Mouse (Mus musculus) myocyte (in vitro differentiated cells): ENCODE measurements around the gene Btbd16. TPM values are rescaled to one million over a fixed set of nuclear protein-coding genes. Genes with fewer than 3 reads are reported as not detected.

Experiments used
- H3K27me3 ChIP-seq: one replicate; pipeline ENCODE4 v1.6.1; 2011; ENCODE audit not compliant: control insufficient read depth, insufficient read depth, insufficient read length
- H3K36me3 ChIP-seq: one replicate; pipeline ENCODE4 v1.6.1; 2011; ENCODE audit not compliant: control insufficient read depth, insufficient read depth
- H3K4me2 ChIP-seq: one replicate; pipeline ENCODE4 v1.6.1; 2011; ENCODE audit warnings: low read depth, control low read depth
- H3K4me3 ChIP-seq: one replicate; pipeline ENCODE4 v1.5.1; 2011; ENCODE audit warnings: mild to moderate bottlenecking, control low read depth, moderate library complexity
- H3K79me2 ChIP-seq: one replicate; pipeline ENCODE4 v1.6.1; 2011; ENCODE audit not compliant: control insufficient read depth, insufficient read depth
- H3ac ChIP-seq: one replicate; pipeline ENCODE4 v1.6.1; 2011; ENCODE audit not compliant: control insufficient read depth, insufficient read length
- CEBPB ChIP-seq: IDR thresholded peaks from 2 replicates; pipeline ENCODE4 v1.6.1; 2011; ENCODE audit warnings: mild to moderate bottlenecking, moderate library complexity; ENCODE audit not compliant: poor library complexity, insufficient read depth, severe bottlenecking
- E2F4 ChIP-seq: IDR thresholded peaks from one replicate; pipeline ENCODE4 v1.6.1; 2011; ENCODE audit warnings: mild to moderate bottlenecking, control low read depth, moderate library complexity; ENCODE audit not compliant: insufficient read depth
- MAX ChIP-seq: IDR thresholded peaks from one replicate; pipeline ENCODE4 v1.6.1; 2011; ENCODE audit warnings: low read depth, mild to moderate bottlenecking, control low read depth
- MYOD1 ChIP-seq, 3 experiments: IDR thresholded peaks; one replicate each; pipeline ENCODE4 v1.6.1; 2011; ENCODE audit warnings: control low read depth in 2 of 3, low read depth in 2 of 3, mild to moderate bottlenecking in 2 of 3, moderate library complexity in 1 of 3; ENCODE audit not compliant: insufficient read length in 2 of 3, control insufficient read depth in 1 of 3
- MYOG ChIP-seq, 3 experiments: IDR thresholded peaks; one replicate each; pipeline ENCODE4 v1.6.1; 2011; ENCODE audit warnings: control low read depth in 2 of 3, low read depth in 2 of 3, mild to moderate bottlenecking in 2 of 3; ENCODE audit not compliant: insufficient read length in 2 of 3, control insufficient read depth in 1 of 3, insufficient read depth in 1 of 3
- POLR2A ChIP-seq: IDR thresholded peaks from one replicate; pipeline ENCODE4 v1.6.1; 2011; ENCODE audit warnings: low read depth, mild to moderate bottlenecking, control low read depth, moderate library complexity; ENCODE audit not compliant: insufficient read length
- POLR2AphosphoS2 ChIP-seq: IDR thresholded peaks from one replicate; pipeline ENCODE4 v1.6.1; 2011; ENCODE audit warnings: low read depth, control low read depth; ENCODE audit not compliant: insufficient read length
- REST ChIP-seq: IDR thresholded peaks from one replicate; pipeline ENCODE4 v1.6.1; 2011; ENCODE audit warnings: mild to moderate bottlenecking, control low read depth, moderate library complexity; ENCODE audit not compliant: insufficient read depth, insufficient read length
- SRF ChIP-seq: IDR thresholded peaks from one replicate; pipeline ENCODE4 v1.6.1; 2011; ENCODE audit warnings: low read depth; ENCODE audit not compliant: control insufficient read depth, insufficient read length
- TCF12 ChIP-seq: IDR thresholded peaks from one replicate; pipeline ENCODE4 v1.6.1; 2011; ENCODE audit warnings: mild to moderate bottlenecking, control low read depth; ENCODE audit not compliant: poor library complexity, insufficient read depth, severe bottlenecking
- TCF3 ChIP-seq: IDR thresholded peaks from one replicate; pipeline ENCODE4 v1.6.1; 2011; ENCODE audit warnings: low read depth, control low read depth; ENCODE audit not compliant: insufficient read length
- USF1 ChIP-seq: IDR thresholded peaks from one replicate; pipeline ENCODE4 v1.6.1; 2011; ENCODE audit warnings: low read depth, mild to moderate bottlenecking, control low read depth, moderate library complexity
- polyA plus RNA-seq: library from polyadenylated mRNA; unstranded; fragments of >200 nt; fragmentation: generic; extraction: Trizol; gene quantifications from one replicate; pipeline ENCODE4 v1.2.1, GENCODE M21; 2012; ENCODE audit warnings: missing spikeins

Btbd16 gene
- polyA plus RNA-seq, 1 experiment = not detected

DNA sequence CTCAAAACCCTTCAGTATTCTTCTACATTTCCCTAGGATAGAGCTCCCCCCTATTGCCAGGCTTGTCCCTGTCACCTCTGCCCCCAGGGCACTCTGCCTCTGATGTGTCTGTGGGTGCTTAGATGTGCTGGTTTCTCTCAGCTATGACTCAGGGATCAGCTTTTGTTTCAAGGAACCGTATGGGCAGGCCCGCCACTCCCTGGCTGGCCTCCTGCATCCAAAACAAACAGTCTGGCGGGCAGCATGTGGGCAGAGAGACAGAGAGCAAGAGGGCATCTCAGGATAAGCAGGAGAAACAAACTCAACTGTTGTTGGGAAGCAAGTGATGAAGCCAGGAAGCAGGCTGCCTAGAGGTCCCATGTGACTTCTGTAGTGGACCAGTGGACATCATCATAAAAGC lies 81.8 kb downstream of the Btbd16 start:
- Histone ChIP-seq H3K4me2 (peak overlapping the region; percentile 46), H3K4me3 (no peak overlapping the region), H3K36me3 (no peaks in the 10 kb centered on the region), H3K79me2 (no peaks in the 10 kb centered on the region), H3ac (no peak overlapping the region), H3K27me3 (no peaks in the 10 kb centered on the region)
- TF ChIP-seq MYOG (IDR thresholded peaks at IDR 0.05; ENCODE audit: control insufficient read depth in 1 of 3, insufficient read depth in 1 of 3, insufficient read length in 2 of 3, low read depth in 2 of 3) (no peak), SRF (no peak), USF1 (peak; percentile 55), REST (no peak), CEBPB (no peak), MAX (no peak), E2F4 (no peak), MYOD1 (IDR thresholded peaks at IDR 0.05; ENCODE audit: control insufficient read depth in 1 of 3, insufficient read length in 2 of 3, low read depth in 2 of 3) (peak in 1 of 3 experiments; percentile 8)

DNA sequence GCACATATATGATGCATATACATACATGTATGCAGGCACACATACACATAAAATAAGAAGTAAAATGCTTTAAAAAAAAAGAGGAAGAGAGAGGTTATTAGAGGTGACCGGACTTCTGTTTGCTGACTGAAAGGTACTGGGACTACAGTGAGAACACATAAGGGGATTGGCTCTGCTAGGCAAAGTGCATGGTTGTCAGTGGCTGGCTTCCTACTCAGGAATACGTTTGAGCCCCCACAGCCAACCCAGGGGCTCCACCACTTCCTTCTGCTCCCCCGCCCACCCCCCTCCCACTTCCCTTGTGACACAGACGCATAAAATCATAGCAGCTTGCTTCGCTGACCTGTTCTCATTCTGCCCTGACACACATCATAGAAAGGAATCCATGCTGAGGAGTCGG lies 84.1 kb downstream of the Btbd16 start:
- H3K4me2 ChIP-seq = no peak overlapping the region
- no peaks in the 10 kb centered on the region for H3K27me3 ChIP-seq
- no peaks in the 10 kb centered on the region for H3K36me3 ChIP-seq
- no peak overlapping the region for H3ac ChIP-seq
- no peak overlapping the region for H3K4me3 ChIP-seq
- no peaks in the 10 kb centered on the region for H3K79me2 ChIP-seq
- TF ChIP-seq POLR2AphosphoS2 (no peak), POLR2A (no peak)

DNA sequence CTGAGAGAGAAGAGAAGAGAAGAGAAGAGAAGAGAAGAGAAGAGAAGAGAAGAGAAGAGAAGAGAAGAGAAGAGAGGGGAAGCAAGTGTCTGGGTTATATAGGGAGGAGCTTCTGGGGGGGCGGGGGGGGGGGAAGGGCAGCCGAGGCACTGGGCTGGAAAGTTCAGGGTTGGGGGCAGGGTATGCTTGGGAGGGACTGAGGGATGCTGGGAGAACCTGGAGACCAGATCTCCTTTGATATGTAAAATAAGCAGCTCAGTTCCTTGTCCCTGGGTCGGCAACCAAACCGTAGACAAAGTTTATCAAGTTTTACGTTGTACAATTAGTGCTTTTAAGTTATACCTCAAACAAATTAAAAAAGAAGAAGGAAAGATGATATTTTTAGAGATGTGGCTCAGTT lies 86.1 kb downstream of the Btbd16 start:
- Histone ChIP-seq H3K36me3 (no peaks in the 10 kb centered on the region), H3K4me2 (no peak overlapping the region), H3K27me3 (no peaks in the 10 kb centered on the region), H3K79me2 (no peaks in the 10 kb centered on the region), H3ac (no peak overlapping the region), H3K4me3 (no peak overlapping the region)
- TF ChIP-seq TCF12 (no peak), CEBPB (no peak), POLR2A (no peak), MYOG (IDR thresholded peaks at IDR 0.05; ENCODE audit: control insufficient read depth in 1 of 3, insufficient read depth in 1 of 3, insufficient read length in 2 of 3, low read depth in 2 of 3) (no peak)

DNA sequence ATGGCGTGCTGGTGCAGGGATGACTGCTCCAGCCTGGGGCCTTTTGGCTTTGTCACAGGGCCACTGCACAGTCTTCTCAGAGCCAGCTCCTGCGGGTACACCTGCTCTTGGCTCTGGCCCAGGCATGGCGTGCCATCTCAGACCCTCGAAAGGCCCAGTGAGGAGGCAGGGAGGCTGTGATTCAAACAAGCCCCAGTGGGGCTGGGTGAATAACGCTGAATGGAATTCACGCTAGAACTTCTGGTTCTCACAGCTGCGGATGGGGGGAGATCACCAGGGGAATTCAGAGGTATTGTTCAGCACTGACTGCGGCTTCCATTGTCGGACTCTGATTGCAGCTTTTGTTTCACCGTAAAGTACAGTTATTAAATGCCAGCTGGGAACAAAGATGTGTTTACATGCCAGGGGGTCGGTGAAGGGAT lies 86.9 kb downstream of the Btbd16 start:
- H3K27me3 ChIP-seq = no peaks in the 10 kb centered on the region
- H3ac ChIP-seq = no peak overlapping the region
- no peaks in the 10 kb centered on the region for H3K36me3 ChIP-seq
- peak in 2 of 3 experiments; percentile 32 to 65 for TF ChIP-seq MYOD1 (IDR thresholded peaks at IDR 0.05; ENCODE audit: control insufficient read depth in 1 of 3, insufficient read length in 2 of 3, low read depth in 2 of 3)
- peak in 1 of 3 experiments; percentile 33 for TF ChIP-seq MYOG (IDR thresholded peaks at IDR 0.05; ENCODE audit: control insufficient read depth in 1 of 3, insufficient read depth in 1 of 3, insufficient read length in 2 of 3, low read depth in 2 of 3)
- no peak for TF ChIP-seq TCF3
- TF ChIP-seq E2F4 = no peak
- no peak for TF ChIP-seq REST
- no peak for TF ChIP-seq CEBPB
- no peak for TF ChIP-seq USF1
- no peak for TF ChIP-seq SRF
- TF ChIP-seq POLR2A = no peak
- no peak for TF ChIP-seq POLR2AphosphoS2
- no peak for TF ChIP-seq MAX
- peak; percentile 13 for TF ChIP-seq TCF12
- peak overlapping the region; percentile 62 for H3K4me2 ChIP-seq
- H3K79me2 ChIP-seq = no peaks in the 10 kb centered on the region
- H3K4me3 ChIP-seq = no peak overlapping the region

DNA sequence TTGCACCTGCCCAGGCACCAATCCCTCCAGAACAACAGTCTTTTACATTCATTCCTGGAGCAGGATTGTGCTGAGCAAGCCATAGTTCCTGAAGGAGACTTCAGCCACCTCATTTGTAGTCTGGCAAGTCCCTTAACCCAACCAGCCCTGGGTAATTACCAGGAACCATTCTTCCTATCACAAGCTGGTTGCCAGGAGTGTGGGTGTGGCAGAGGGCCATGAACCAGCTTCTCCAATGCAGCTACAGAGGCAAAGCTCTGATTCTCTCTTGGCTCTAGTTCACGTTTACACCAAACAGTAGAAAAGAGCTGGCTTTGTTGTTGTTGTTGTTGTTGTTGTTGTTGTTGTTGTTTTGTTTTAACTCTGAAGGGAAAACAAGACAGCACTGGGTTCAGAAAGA lies 88.6 kb downstream of the Btbd16 start:
- TF ChIP-seq USF1 (no peak), POLR2A (no peak), SRF (no peak), MAX (no peak), E2F4 (no peak)

DNA sequence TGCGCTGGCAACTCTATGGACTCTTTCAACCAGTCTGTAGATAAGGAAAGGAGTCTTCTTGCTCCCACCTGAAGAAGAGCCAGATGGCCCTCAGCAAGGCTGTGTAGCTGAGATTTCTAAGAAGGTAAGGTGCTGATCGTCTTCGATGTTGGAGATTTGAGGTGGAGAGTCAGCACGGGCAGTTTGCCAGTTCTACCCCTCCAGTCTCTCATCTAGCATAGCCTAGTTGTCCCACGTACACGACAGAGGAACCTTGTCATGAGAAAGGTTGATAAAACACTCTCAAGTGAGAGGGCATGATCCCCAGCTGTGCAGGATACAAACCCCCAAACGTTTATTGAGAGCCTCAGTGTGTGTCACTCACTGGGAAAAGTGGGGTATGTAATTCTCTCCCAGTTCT lies 90.8 kb downstream of the Btbd16 start:
- H3K4me3 ChIP-seq = no peak overlapping the region
- H3ac ChIP-seq = no peak overlapping the region
- no peaks in the 10 kb centered on the region for H3K27me3 ChIP-seq
- H3K36me3 ChIP-seq = no peaks in the 10 kb centered on the region
- H3K79me2 ChIP-seq = peaks cover 31% of the 10 kb centered on the region
- TF ChIP-seq TCF12 (no peak), MYOD1 (IDR thresholded peaks at IDR 0.05; ENCODE audit: control insufficient read depth in 1 of 3, insufficient read length in 2 of 3, low read depth in 2 of 3) (no peak), POLR2A (no peak), E2F4 (no peak), CEBPB (no peak), MAX (no peak), SRF (no peak), MYOG (IDR thresholded peaks at IDR 0.05; ENCODE audit: control insufficient read depth in 1 of 3, insufficient read depth in 1 of 3, insufficient read length in 2 of 3, low read depth in 2 of 3) (no peak), REST (no peak), POLR2AphosphoS2 (no peak), USF1 (no peak), TCF3 (no peak)
- H3K4me2 ChIP-seq = no peak overlapping the region

More for the DNA sequence above, 88.6 kb downstream of the Btbd16 start:
- Histone ChIP-seq H3ac (no peak overlapping the region), H3K79me2 (peaks cover 12% of the 10 kb centered on the region), H3K4me2 (no peak overlapping the region), H3K27me3 (no peaks in the 10 kb centered on the region), H3K36me3 (no peaks in the 10 kb centered on the region), H3K4me3 (no peak overlapping the region)
